Mouse (Mus musculus): ENCODE results near the gene Arxes2. TPM values are rescaled to one million over a fixed set of nuclear protein-coding genes. Genes with fewer than 3 reads are reported as not detected.
"Not testable (repeated sequence)": the region's sequence is repeated elsewhere in the genome, so short reads cannot be mapped to it uniquely, and the experiment has no call there.

Arxes2 gene
- polyA plus RNA-seq (2012; ENCODE audit: insufficient read depth, insufficient read length, low replicate concordance, missing spikeins): not detected in 2 replicates

DNA sequence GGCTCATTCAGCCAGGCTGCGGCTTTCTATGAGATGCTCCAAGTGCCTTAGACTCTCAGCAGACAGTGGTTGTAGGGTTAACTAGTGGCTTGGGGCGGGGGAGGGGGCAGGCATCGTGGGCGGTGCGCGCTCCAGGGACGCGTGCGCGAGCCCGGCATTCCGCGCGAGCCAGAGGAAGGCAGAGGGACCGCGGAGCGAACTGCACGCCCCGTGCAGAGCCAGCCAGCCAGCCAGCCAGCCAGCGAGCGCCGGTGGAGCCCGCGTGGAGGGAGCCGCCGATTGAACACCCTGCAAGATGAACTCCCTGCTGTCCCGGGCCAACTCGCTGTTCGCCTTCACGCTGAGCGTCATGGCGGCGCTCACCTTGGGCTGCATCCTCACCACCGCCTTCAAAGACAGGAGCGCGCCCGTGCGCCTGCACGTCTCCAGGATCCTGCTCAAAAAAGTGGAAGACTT is at the start of gene Arxes2:
Gene Arxes2, plus strand, starts transcription at position 161 of the 456 bp plus-strand sequence.
- H3K27ac ChIP-seq (ENCODE audit: insufficient read depth, low read depth, low read length); H3K4me1 ChIP-seq (ENCODE audit: control insufficient read depth, insufficient read depth, low read length): not testable (repeated sequence)
- H3K4me3 ChIP-seq (ENCODE audit: insufficient read depth, low read depth, low read length): peak within 1 kb of the TSS; percentile 39
- WGBS: 15% methylated on average over 19 of the region's 39 CpGs

DNA sequence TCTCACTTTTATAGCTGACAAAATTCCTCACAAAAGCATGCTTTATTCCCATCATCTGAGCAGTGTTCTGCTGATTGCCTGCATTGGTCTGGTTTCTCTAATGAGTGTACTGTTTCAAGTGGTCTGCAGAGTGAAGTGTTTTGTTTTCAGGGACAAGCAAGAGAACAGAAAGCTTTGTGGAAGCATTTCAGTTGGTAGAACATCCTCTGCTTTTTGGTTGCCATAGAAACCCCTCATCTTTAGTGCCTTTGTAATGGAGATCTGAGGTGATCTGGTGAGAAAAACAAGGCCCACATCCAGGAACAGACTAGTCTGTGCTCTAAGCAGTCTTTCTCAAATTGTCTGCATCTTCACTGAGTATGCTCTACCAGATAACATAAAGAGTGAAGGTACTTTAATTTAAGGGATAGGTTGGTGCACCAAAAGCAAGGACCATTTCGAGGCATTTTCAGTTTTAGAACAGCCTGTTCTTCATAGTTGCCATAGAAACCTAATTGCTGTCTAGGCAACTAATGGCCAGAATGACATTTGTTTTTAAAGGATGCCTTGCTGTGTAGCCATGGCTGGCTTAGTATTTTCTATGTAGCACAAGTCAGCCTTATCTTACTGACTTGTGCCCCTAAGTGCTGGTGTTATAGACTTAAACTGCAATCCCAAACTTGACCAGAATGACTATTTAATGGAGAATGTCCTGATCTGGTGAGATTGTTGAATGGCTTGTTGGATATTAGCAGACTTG is 44.8 kb upstream of the Arxes2 start:
- WGBS: 13% methylated on average over 1 of the region's 1 CpGs
- Histone ChIP-seq H3K27ac (ENCODE audit: insufficient read depth, low read depth, low read length) (peak overlapping the region; percentile 69; the same call in 1 of the 2 replicates), H3K4me3 (ENCODE audit: insufficient read depth, low read depth, low read length) (no peak overlapping the region), H3K4me1 (ENCODE audit: control insufficient read depth, insufficient read depth, low read length) (no peaks in the 10 kb centered on the region)
- TF ChIP-seq CTCF (IDR thresholded peaks at IDR 0.05; ENCODE audit: insufficient read depth, low read depth, low read length): no peak
- TF ChIP-seq POLR2A (IDR thresholded peaks at IDR 0.05; ENCODE audit: insufficient read depth, low read depth, low read length): no peak

DNA sequence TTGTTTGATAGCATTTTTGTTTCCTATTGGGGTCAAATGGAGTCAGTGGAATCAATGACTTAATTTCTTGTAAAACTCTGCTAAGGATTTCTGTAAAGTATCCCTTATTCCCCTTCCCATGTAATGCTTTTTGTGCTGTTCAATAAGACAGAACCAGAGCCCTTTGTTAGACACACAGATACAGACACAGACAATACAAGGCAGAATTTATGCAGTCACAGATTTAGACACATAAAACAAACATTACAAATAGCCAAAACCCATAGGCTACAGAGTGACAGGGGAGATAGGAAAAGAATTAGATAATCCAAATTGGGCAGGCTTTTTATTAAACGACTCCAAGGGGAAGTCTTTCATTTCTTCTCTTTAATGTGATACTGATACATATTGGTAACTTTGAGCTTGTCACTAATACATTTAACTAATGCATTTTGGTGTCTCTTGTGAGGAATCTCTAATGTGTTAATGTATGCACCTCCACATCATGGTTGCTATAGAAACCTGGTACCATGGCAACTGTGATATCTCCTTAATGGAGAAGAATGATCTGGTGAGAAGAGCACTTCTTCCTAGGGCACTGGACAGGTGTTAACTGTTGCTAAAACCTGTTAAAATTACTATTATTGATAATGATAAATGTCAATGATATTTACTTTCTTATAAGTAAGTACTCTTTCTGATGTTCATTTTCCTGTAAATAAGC is 36.5 kb upstream of the Arxes2 start:
- 61% methylated on average over 1 of the region's 1 CpGs for WGBS
- Histone ChIP-seq H3K4me1 (ENCODE audit: control insufficient read depth, insufficient read depth, low read length) (no peaks in the 10 kb centered on the region), H3K4me3 (ENCODE audit: insufficient read depth, low read depth, low read length) (no peak overlapping the region), H3K27ac (ENCODE audit: insufficient read depth, low read depth, low read length) (no peak overlapping the region)
- TF ChIP-seq CTCF (IDR thresholded peaks at IDR 0.05; ENCODE audit: insufficient read depth, low read depth, low read length): no peak
- TF ChIP-seq POLR2A (IDR thresholded peaks at IDR 0.05; ENCODE audit: insufficient read depth, low read depth, low read length): no peak

DNA sequence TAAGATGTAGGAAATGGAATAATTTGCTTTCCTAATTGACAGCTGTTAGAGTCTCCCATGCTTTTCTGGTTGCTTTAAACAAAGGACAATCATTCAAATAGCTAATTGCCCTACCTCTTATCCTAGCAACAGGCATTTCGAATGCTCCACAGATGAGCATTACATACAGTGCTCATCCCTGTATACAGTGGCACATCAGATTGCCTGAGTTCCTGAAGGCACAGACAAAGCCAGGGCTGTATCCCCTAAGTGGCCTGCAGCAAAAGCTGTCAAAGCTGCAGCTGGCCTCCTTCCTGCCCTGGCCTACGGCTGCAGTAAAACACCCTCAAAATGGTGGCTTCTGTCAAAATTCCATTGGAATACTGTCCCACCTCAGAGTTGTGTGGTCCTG is 35.9 kb upstream of the Arxes2 start:
- Histone ChIP-seq H3K27ac (ENCODE audit: insufficient read depth, low read depth, low read length) (no peak overlapping the region), H3K4me3 (ENCODE audit: insufficient read depth, low read depth, low read length) (no peak overlapping the region), H3K4me1 (ENCODE audit: control insufficient read depth, insufficient read depth, low read length) (no peaks in the 10 kb centered on the region)
- TF ChIP-seq POLR2A (IDR thresholded peaks at IDR 0.05; ENCODE audit: insufficient read depth, low read depth, low read length): no peak
- no peak for TF ChIP-seq CTCF (IDR thresholded peaks at IDR 0.05; ENCODE audit: insufficient read depth, low read depth, low read length)
- WGBS: 53% methylated on average over 2 of the region's 2 CpGs

DNA sequence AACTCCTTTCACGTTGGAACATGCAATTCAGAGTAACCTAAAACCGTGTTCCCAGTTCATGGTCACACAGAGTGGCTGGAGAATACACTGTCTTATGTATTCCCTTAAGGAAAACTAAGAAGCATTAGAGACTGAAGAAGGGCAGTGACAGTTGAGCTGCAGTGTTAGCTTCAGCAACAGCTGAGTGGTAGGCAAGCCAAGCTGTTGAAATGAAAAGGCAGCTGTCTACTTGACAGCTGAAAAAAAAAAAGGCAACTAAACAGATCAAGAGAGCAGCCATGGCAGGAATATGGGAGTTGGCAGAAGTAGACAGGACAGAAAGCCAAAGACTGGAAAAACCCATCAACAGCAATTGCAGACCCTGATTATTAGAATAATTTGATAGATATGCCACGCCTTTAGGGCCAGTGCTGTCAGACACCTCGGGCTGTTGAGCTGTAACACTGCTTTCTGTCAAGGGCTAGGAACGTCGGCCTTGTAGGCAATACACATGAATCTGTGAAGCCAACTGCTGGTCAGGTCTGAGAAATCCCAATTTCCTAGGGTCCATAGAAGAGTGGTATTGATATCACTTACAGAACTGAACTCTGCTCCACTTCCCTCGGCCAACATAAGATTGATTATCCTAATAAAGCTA is 34.9 kb upstream of the Arxes2 start:
- Histone ChIP-seq H3K4me3 (ENCODE audit: insufficient read depth, low read depth, low read length) (no peak overlapping the region), H3K4me1 (ENCODE audit: control insufficient read depth, insufficient read depth, low read length) (no peaks in the 10 kb centered on the region), H3K27ac (ENCODE audit: insufficient read depth, low read depth, low read length) (no peak overlapping the region)
- 63% methylated on average over 7 of the region's 7 CpGs for WGBS
- TF ChIP-seq POLR2A (IDR thresholded peaks at IDR 0.05; ENCODE audit: insufficient read depth, low read depth, low read length) (no peak), CTCF (IDR thresholded peaks at IDR 0.05; ENCODE audit: insufficient read depth, low read depth, low read length) (no peak)

DNA sequence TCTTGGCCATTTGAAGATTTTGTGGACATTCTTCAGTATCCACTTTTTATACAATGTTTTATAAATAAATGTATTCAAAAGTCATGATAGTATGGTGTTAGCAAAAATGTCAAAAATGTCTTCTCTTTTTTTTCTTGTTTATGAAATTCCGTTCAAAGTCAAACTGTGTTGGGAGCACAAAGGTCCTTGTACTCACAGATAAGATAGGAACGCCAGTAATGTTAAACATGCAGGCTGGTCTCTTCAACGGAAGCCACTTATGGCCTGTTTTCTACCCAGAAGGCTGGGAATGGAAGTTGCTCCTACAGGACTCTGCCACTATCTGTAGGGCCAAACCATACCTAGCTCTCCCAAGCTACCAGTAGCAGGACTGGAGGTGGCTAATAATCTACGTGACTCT is 34.1 kb upstream of the Arxes2 start:
- TF ChIP-seq CTCF (IDR thresholded peaks at IDR 0.05; ENCODE audit: insufficient read depth, low read depth, low read length): no peak
- TF ChIP-seq POLR2A (IDR thresholded peaks at IDR 0.05; ENCODE audit: insufficient read depth, low read depth, low read length): no peak
- 87% methylated on average over 4 of the region's 4 CpGs for WGBS
- H3K27ac ChIP-seq (ENCODE audit: insufficient read depth, low read depth, low read length): no peak overlapping the region
- H3K4me1 ChIP-seq (ENCODE audit: control insufficient read depth, insufficient read depth, low read length): no peaks in the 10 kb centered on the region
- no peak overlapping the region for H3K4me3 ChIP-seq (ENCODE audit: insufficient read depth, low read depth, low read length)

DNA sequence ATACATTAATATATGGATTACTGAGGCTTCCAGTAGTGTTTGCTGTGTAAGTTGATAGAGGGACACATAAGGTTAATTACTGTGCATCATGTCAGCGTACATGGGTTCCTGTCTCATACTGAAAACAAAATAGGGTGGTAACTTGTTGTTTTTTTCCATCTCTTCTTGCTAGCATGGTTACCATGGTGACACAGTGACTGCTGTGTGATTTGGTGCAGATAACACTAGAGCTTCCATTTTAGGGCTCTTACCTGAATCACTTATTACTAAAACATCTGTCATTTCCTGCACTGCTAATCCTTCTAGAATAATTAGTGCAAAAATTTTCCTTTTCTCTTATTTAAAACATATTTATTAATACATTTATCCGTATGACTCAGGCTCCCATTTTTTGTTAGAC is 31.3 kb upstream of the Arxes2 start:
- H3K4me1 ChIP-seq (ENCODE audit: control insufficient read depth, insufficient read depth, low read length): no peaks in the 10 kb centered on the region
- 49% methylated on average over 2 of the region's 2 CpGs for WGBS
- TF ChIP-seq POLR2A (IDR thresholded peaks at IDR 0.05; ENCODE audit: insufficient read depth, low read depth, low read length) (no peak), CTCF (IDR thresholded peaks at IDR 0.05; ENCODE audit: insufficient read depth, low read depth, low read length) (no peak)
- H3K27ac ChIP-seq (ENCODE audit: insufficient read depth, low read depth, low read length): no peak overlapping the region
- no peak overlapping the region for H3K4me3 ChIP-seq (ENCODE audit: insufficient read depth, low read depth, low read length)

DNA sequence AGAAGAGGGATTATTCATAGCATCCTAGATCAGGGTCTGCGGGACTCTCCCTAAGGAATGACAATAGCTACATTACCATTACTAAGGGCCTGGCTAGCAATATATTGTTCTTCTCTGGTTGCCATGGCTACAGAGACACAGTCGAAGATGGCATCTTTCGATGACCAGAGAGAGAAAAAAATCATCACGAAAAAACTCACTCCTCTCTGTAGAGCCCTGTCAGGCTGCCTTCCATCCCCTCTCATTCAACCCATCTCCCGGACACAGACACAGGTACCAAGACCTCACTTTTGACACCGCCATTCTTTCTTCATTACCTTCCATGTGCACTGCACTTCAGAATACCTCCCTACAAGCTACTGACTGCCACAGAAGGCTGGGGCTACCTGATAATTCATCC is 30.5 kb upstream of the Arxes2 start:
- H3K27ac ChIP-seq (ENCODE audit: insufficient read depth, low read depth, low read length): no peak overlapping the region
- H3K4me3 ChIP-seq (ENCODE audit: insufficient read depth, low read depth, low read length): no peak overlapping the region
- no peak for TF ChIP-seq CTCF (IDR thresholded peaks at IDR 0.05; ENCODE audit: insufficient read depth, low read depth, low read length)
- no peaks in the 10 kb centered on the region for H3K4me1 ChIP-seq (ENCODE audit: control insufficient read depth, insufficient read depth, low read length)
- WGBS: 37% methylated on average over 6 of the region's 6 CpGs

DNA sequence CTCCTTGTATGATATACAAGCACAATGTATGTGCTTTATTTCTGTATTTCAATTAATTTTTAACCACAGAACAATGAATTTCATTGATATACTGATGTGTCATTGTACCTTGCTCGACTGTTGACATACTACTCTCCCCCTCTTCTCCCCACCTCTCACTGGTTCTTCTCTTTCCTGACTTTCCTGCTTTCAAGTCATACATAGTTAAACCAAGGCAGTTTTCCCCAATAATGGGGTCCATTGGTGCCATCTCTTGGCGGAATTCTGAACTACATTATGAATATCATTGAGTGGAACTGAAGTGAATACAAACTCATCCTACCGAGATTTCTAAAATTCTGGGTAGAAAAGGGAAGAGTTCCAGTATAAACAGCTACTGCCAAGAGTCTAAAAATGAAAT is 30.0 kb upstream of the Arxes2 start:
- Histone ChIP-seq H3K4me3 (ENCODE audit: insufficient read depth, low read depth, low read length) (no peak overlapping the region), H3K4me1 (ENCODE audit: control insufficient read depth, insufficient read depth, low read length) (no peaks in the 10 kb centered on the region), H3K27ac (ENCODE audit: insufficient read depth, low read depth, low read length) (no peak overlapping the region)
- TF ChIP-seq POLR2A (IDR thresholded peaks at IDR 0.05; ENCODE audit: insufficient read depth, low read depth, low read length): no peak
- no peak for TF ChIP-seq CTCF (IDR thresholded peaks at IDR 0.05; ENCODE audit: insufficient read depth, low read depth, low read length)
- WGBS: 15% methylated on average over 3 of the region's 3 CpGs

All from olfactory bulb, adult 2 months (tissue).